Mouse (Mus musculus): ENCODE data around the gene Angptl8. TPM values are rescaled to one million over a fixed set of nuclear protein-coding genes. Genes with fewer than 3 reads are reported as not detected.

Gene Angptl8
- polyA plus RNA-seq, 1 experiment from 2014 or later: 2.7 TPM

GRCm38 (mm10) chr9:21794925-21795324 is 40.4 kb upstream of the Angptl8 start:
- Histone ChIP-seq H3K36me3 (ENCODE audit: control insufficient read depth, insufficient read depth, low read length) (peaks cover 42% of the 10 kb centered on the region), H3K9ac (ENCODE audit: low read length) (no peak overlapping the region), H3K27ac (ENCODE audit: low read length) (no peak overlapping the region), H3K9me3 (ENCODE audit: control insufficient read depth, low read length) (no peaks in the 10 kb centered on the region), H3K4me2 (ENCODE audit: low read depth, low read length) (no peak overlapping the region), H3K4me1 (replicated peaks; ENCODE audit: control insufficient read depth, insufficient read depth, low read length) (peaks cover 61% of the 10 kb centered on the region), H3K27me3 (ENCODE audit: control insufficient read depth, insufficient read depth, low read depth, low read length) (no peaks in the 10 kb centered on the region), H3K4me3 (ENCODE audit: low read length) (no peak overlapping the region)
- 89% methylated on average over 25 of the region's 25 CpGs for WGBS
- no peak for ATAC-seq (ENCODE audit: low read depth)

GRCm38 (mm10) chr9:21795579-21795978 is 39.7 kb upstream of the Angptl8 start:
- Histone ChIP-seq H3K4me1 (replicated peaks; ENCODE audit: control insufficient read depth, insufficient read depth, low read length) (peaks cover 55% of the 10 kb centered on the region), H3K4me3 (ENCODE audit: low read length) (peak overlapping the region; percentile 99), H3K27me3 (ENCODE audit: control insufficient read depth, insufficient read depth, low read depth, low read length) (no peaks in the 10 kb centered on the region), H3K9ac (ENCODE audit: low read length) (peak overlapping the region; percentile 98; the same call in 1 of the 2 replicates), H3K27ac (ENCODE audit: low read length) (no peak overlapping the region; the same call in 1 of the 2 replicates), H3K9me3 (ENCODE audit: control insufficient read depth, low read length) (no peaks in the 10 kb centered on the region), H3K36me3 (ENCODE audit: control insufficient read depth, insufficient read depth, low read length) (peaks cover 36% of the 10 kb centered on the region), H3K4me2 (ENCODE audit: low read depth, low read length) (peak overlapping the region; percentile 73)
- 72% methylated on average over 5 of the region's 5 CpGs for WGBS
- ATAC-seq (ENCODE audit: low read depth): no peak

- H3K9me3 ChIP-seq (ENCODE audit: control insufficient read depth, low read length): no peaks in the 10 kb centered on the region
- peak overlapping the region; percentile 99 for H3K27ac ChIP-seq (ENCODE audit: low read length)
- no peak for ATAC-seq (ENCODE audit: low read depth)
- H3K36me3 ChIP-seq (ENCODE audit: control insufficient read depth, insufficient read depth, low read length): peaks cover 36% of the 10 kb centered on the region
- peak overlapping the region; percentile 99 for H3K4me3 ChIP-seq (ENCODE audit: low read length)
- peak overlapping the region; percentile 73 for H3K4me2 ChIP-seq (ENCODE audit: low read depth, low read length)
- no peaks in the 10 kb centered on the region for H3K27me3 ChIP-seq (ENCODE audit: control insufficient read depth, insufficient read depth, low read depth, low read length)
- 18% methylated on average over 3 of the region's 3 CpGs for WGBS
- H3K4me1 ChIP-seq (replicated peaks; ENCODE audit: control insufficient read depth, insufficient read depth, low read length): peaks cover 51% of the 10 kb centered on the region
- H3K9ac ChIP-seq (ENCODE audit: low read length): peak overlapping the region; percentile 98
These were observed 39.1 kb upstream of the Angptl8 start for GRCm38 (mm10) chr9:21796259-21796658.

GRCm38 (mm10) chr9:21796919-21797318 is 38.4 kb upstream of the Angptl8 start:
- no peaks in the 10 kb centered on the region for H3K27me3 ChIP-seq (ENCODE audit: control insufficient read depth, insufficient read depth, low read depth, low read length)
- H3K4me1 ChIP-seq (replicated peaks; ENCODE audit: control insufficient read depth, insufficient read depth, low read length): peaks cover 44% of the 10 kb centered on the region
- H3K27ac ChIP-seq (ENCODE audit: low read length): peak overlapping the region; percentile 99
- peak overlapping the region; percentile 99 for H3K4me3 ChIP-seq (ENCODE audit: low read length)
- WGBS: 43% methylated on average over 3 of the region's 3 CpGs
- peaks cover 33% of the 10 kb centered on the region for H3K36me3 ChIP-seq (ENCODE audit: control insufficient read depth, insufficient read depth, low read length)
- peak overlapping the region; percentile 73 for H3K4me2 ChIP-seq (ENCODE audit: low read depth, low read length)
- no peaks in the 10 kb centered on the region for H3K9me3 ChIP-seq (ENCODE audit: control insufficient read depth, low read length)
- peak overlapping the region; percentile 98 for H3K9ac ChIP-seq (ENCODE audit: low read length)
- no peak for ATAC-seq (ENCODE audit: low read depth)

GRCm38 (mm10) chr9:21797921-21798344 is 37.4 kb upstream of the Angptl8 start:
- peak overlapping the region; percentile 99 for H3K27ac ChIP-seq (ENCODE audit: low read length)
- peak overlapping the region; percentile 98 for H3K9ac ChIP-seq (ENCODE audit: low read length)
- 0% methylated on average over 22 of the region's 26 CpGs for WGBS
- peak; percentile 81 for ATAC-seq (ENCODE audit: low read depth)
- peaks cover 34% of the 10 kb centered on the region for H3K4me1 ChIP-seq (replicated peaks; ENCODE audit: control insufficient read depth, insufficient read depth, low read length)
- peak overlapping the region; percentile 73 for H3K4me2 ChIP-seq (ENCODE audit: low read depth, low read length)
- H3K9me3 ChIP-seq (ENCODE audit: control insufficient read depth, low read length): no peaks in the 10 kb centered on the region
- H3K4me3 ChIP-seq (ENCODE audit: low read length): peak overlapping the region; percentile 99
- no peaks in the 10 kb centered on the region for H3K27me3 ChIP-seq (ENCODE audit: control insufficient read depth, insufficient read depth, low read depth, low read length)
- peaks cover 40% of the 10 kb centered on the region for H3K36me3 ChIP-seq (ENCODE audit: control insufficient read depth, insufficient read depth, low read length)

DNA sequence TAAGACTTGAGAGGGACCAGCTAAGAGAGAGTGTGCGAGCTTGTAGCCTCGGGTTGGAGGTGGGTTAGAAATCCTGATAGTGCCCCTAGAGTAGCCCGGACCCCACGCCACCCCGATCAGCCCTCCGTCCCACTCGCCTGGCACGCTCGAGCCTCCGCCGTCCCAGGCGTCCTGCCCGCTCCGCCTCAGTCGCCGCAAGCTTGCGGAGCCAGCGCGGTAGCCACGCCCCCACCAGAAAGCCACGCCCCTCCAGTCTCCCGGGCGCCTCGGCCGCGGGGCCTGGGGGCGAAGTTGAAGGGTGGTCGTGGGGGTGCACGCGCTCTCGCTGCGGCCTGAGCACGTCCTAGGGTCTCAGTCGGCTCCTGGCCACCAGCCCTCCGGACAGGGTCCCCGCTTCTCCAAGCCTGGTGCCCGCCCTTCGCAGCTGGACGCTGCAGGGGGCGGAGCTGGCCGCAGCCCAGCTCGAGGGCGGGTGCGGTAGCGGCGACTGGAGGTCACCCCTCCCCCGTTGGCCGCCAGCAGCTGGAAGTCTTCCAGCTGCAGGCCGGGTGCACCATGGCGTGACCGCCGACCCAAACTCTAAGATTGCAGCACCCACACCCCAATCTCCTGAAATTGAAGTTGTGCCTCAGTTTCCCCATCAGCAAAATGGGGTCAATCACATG is 36.8 kb upstream of the Angptl8 start, which contains the start of gene Kank2:
TSS of gene Kank2 (minus strand) at position 400 of the 665 bp plus-strand sequence.
- peak within 1 kb of the TSS; percentile 99 for H3K27ac ChIP-seq (ENCODE audit: low read length)
- H3K4me1 ChIP-seq (replicated peaks; ENCODE audit: control insufficient read depth, insufficient read depth, low read length): peaks cover 30% of the 10 kb centered on the region
- peaks cover 38% of the 10 kb centered on the region for H3K36me3 ChIP-seq (ENCODE audit: control insufficient read depth, insufficient read depth, low read length)
- peak within 1 kb of the TSS; percentile 98 for H3K9ac ChIP-seq (ENCODE audit: low read length)
- no peaks in the 10 kb centered on the region for H3K9me3 ChIP-seq (ENCODE audit: control insufficient read depth, low read length)
- H3K27me3 ChIP-seq (ENCODE audit: control insufficient read depth, insufficient read depth, low read depth, low read length): no peaks in the 10 kb centered on the region
- H3K4me3 ChIP-seq (ENCODE audit: low read length): peak within 1 kb of the TSS; percentile 99
- under 1% methylated on average over 40 of the region's 52 CpGs for WGBS
- peak within 1 kb of the TSS; percentile 73 for H3K4me2 ChIP-seq (ENCODE audit: low read depth, low read length)
- ATAC-seq (ENCODE audit: low read depth): peak; percentile 86

- Histone ChIP-seq H3K9ac (ENCODE audit: low read length) (peak overlapping the region; percentile 98; the same call in 1 of the 2 replicates), H3K36me3 (ENCODE audit: control insufficient read depth, insufficient read depth, low read length) (peaks cover 33% of the 10 kb centered on the region), H3K4me2 (ENCODE audit: low read depth, low read length) (peak overlapping the region; percentile 73), H3K27ac (ENCODE audit: low read length) (peak overlapping the region; percentile 99), H3K4me1 (replicated peaks; ENCODE audit: control insufficient read depth, insufficient read depth, low read length) (peaks cover 34% of the 10 kb centered on the region), H3K9me3 (ENCODE audit: control insufficient read depth, low read length) (no peaks in the 10 kb centered on the region), H3K4me3 (ENCODE audit: low read length) (peak overlapping the region; percentile 99), H3K27me3 (ENCODE audit: control insufficient read depth, insufficient read depth, low read depth, low read length) (no peaks in the 10 kb centered on the region)
- no peak for ATAC-seq (ENCODE audit: low read depth)
- 34% methylated on average over 3 of the region's 3 CpGs for WGBS
These were observed 36.3 kb upstream of the Angptl8 start for GRCm38 (mm10) chr9:21799010-21799350.

DNA sequence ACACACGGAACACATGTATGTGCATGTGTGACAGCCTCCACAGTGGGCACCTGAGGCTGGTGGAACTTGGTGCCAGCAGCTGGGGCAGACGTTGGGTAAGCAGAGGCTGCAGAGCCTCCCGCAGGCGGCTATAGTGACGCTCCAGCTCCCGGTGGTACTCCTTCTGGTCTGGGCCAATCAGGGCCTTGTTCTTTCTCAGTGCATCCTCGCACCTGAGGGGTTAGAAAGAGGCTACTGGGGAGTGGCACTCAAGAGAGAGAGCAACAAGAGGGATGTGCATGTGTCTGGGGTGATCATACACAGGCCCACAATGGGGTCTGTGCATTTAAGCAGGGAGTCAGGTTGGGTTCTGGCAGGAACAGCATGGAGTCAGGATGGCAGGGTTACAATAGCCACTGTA is 34.2 kb upstream of the Angptl8 start:
- Histone ChIP-seq H3K9ac (ENCODE audit: low read length) (no peak overlapping the region), H3K27me3 (ENCODE audit: control insufficient read depth, insufficient read depth, low read depth, low read length) (no peaks in the 10 kb centered on the region), H3K4me1 (replicated peaks; ENCODE audit: control insufficient read depth, insufficient read depth, low read length) (peaks cover 26% of the 10 kb centered on the region), H3K36me3 (ENCODE audit: control insufficient read depth, insufficient read depth, low read length) (peaks cover 16% of the 10 kb centered on the region), H3K9me3 (ENCODE audit: control insufficient read depth, low read length) (no peaks in the 10 kb centered on the region), H3K27ac (ENCODE audit: low read length) (no peak overlapping the region), H3K4me3 (ENCODE audit: low read length) (no peak overlapping the region), H3K4me2 (ENCODE audit: low read depth, low read length) (no peak overlapping the region)
- 78% methylated on average over 7 of the region's 7 CpGs for WGBS
- ATAC-seq (ENCODE audit: low read depth): no peak

DNA sequence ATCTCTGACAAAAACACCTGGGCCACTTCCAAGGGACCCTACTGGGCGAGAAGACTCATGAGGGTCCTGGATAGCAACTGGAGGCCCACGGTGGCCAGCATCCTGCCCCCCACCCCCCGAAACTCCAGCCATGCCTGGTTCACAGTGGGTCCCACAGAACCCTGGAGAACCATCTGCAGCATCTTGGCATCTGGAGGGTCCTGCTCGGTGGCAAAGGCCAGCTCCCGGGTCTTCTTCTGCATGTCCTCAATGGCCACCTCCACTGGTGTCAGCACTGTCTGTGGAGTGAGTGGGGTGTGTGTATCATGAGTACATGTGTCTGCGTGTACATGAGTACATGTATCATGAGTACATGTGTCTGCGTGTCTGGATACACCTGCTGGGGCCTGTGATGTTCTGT is 33.7 kb upstream of the Angptl8 start:
- peaks cover 16% of the 10 kb centered on the region for H3K36me3 ChIP-seq (ENCODE audit: control insufficient read depth, insufficient read depth, low read length)
- no peaks in the 10 kb centered on the region for H3K9me3 ChIP-seq (ENCODE audit: control insufficient read depth, low read length)
- ATAC-seq (ENCODE audit: low read depth): no peak
- 93% methylated on average over 7 of the region's 7 CpGs for WGBS
- H3K4me1 ChIP-seq (replicated peaks; ENCODE audit: control insufficient read depth, insufficient read depth, low read length): peaks cover 22% of the 10 kb centered on the region
- H3K9ac ChIP-seq (ENCODE audit: low read length): no peak overlapping the region
- H3K4me2 ChIP-seq (ENCODE audit: low read depth, low read length): no peak overlapping the region
- no peak overlapping the region for H3K4me3 ChIP-seq (ENCODE audit: low read length)
- no peaks in the 10 kb centered on the region for H3K27me3 ChIP-seq (ENCODE audit: control insufficient read depth, insufficient read depth, low read depth, low read length)
- H3K27ac ChIP-seq (ENCODE audit: low read length): no peak overlapping the region

Data from lung, embryonic 16.5 days (tissue).